Mouse (Mus musculus) midbrain, postnatal 0 days (tissue): ENCODE measurements around the gene Zfp318. TPM values are rescaled to one million over a fixed set of nuclear protein-coding genes. Genes with fewer than 3 reads are reported as not detected.

Source experiments
- ATAC-seq: fragments of 200-750 bp; cut with Nextera tagmentation; 2 replicates; pipeline ENCODE4 v1.8.0; 2017; ENCODE audit warnings: moderate number of reproducible peaks, mild to moderate bottlenecking, moderate TSS enrichment, moderate library complexity; ENCODE audit not compliant: low FRiP score
- DNase-seq: peaks from one replicate; pipeline ENCODE4 v3.0.0-alpha.2; 2015; ENCODE audit warnings: low spot score
- H3K27ac ChIP-seq: fragments of 300-500 bp; sonication (generic); 2 replicates; pipeline ENCODE4 v1.5.1; 2014; ENCODE audit warnings: low read depth, mild to moderate bottlenecking, low read length, mixed read lengths
- H3K27me3 ChIP-seq: fragments of 300-500 bp; sonication (generic); 2 replicates; pipeline ENCODE4 v1.6.1; 2014; ENCODE audit warnings: low read length, control low read depth, mixed read lengths; ENCODE audit not compliant: insufficient read depth
- H3K36me3 ChIP-seq: fragments of 300-500 bp; sonication (generic); 2 replicates; pipeline ENCODE4 v1.6.1; 2014; ENCODE audit warnings: low read length, control low read depth, mixed read lengths; ENCODE audit not compliant: insufficient read depth
- H3K4me1 ChIP-seq: fragments of 300-500 bp; sonication (generic); 2 replicates; pipeline ENCODE4 v1.6.1; 2014; ENCODE audit warnings: mild to moderate bottlenecking, control low read depth, antibody characterized with exemption, low read length, mixed read lengths; ENCODE audit not compliant: insufficient read depth
- H3K4me2 ChIP-seq: fragments of 300-500 bp; sonication (generic); 2 replicates; pipeline ENCODE4 v1.6.1; 2014; ENCODE audit warnings: low read depth, mild to moderate bottlenecking, low read length, mixed read lengths; ENCODE audit not compliant: poor library complexity, severe bottlenecking
- H3K4me3 ChIP-seq: fragments of 300-500 bp; sonication (generic); 2 replicates; pipeline ENCODE4 v1.5.1; 2014; ENCODE audit warnings: low read depth, mild to moderate bottlenecking, low read length, moderate library complexity
- H3K9ac ChIP-seq: fragments of 300-500 bp; sonication (generic); replicated peaks from 2 replicates; pipeline ENCODE4 v1.6.1; 2014; ENCODE audit warnings: mild to moderate bottlenecking, low read length, moderate library complexity, mixed read lengths; ENCODE audit not compliant: poor library complexity, severe bottlenecking
- H3K9me3 ChIP-seq: fragments of 300-500 bp; sonication (generic); 2 replicates; pipeline ENCODE4 v1.6.1; 2016; ENCODE audit warnings: low read length, control low read depth
- CTCF ChIP-seq: IDR thresholded peaks from 2 replicates; pipeline ENCODE4 v1.5.1; 2016; ENCODE audit warnings: antibody characterized with exemption, mild to moderate bottlenecking
- whole genome bisulfite sequencing: fragments of 180-500 bp; shearing (Covaris S2); extraction: QIAGEN DNeasy Blood & Tissue Kit; methylation state at CpG from one replicate; pipeline ENCODE4 v1.1.7; 2014; 5-methylcytosine and 5-hydroxymethylcytosine counted together
- polyA plus RNA-seq: library from polyadenylated mRNA; unstranded; fragments of >200 nt; fragmentation: Nextera tagmentation; extraction: Ambion mirVana; gene quantifications from 2 replicates; pipeline ENCODE4 v1.2.1, GENCODE M21; 2015
- total RNA-seq: library from RNA; depleted of rRNA; stranded (reverse); fragments of >200 nt; gene quantifications from 2 replicates; pipeline ENCODE4 v1.2.3, GENCODE M21; 2014

Gene Zfp318
- total and polyA plus RNA-seq, 2 experiments from 2014 or later, result 25.0 to 33.7 TPM

DNA sequence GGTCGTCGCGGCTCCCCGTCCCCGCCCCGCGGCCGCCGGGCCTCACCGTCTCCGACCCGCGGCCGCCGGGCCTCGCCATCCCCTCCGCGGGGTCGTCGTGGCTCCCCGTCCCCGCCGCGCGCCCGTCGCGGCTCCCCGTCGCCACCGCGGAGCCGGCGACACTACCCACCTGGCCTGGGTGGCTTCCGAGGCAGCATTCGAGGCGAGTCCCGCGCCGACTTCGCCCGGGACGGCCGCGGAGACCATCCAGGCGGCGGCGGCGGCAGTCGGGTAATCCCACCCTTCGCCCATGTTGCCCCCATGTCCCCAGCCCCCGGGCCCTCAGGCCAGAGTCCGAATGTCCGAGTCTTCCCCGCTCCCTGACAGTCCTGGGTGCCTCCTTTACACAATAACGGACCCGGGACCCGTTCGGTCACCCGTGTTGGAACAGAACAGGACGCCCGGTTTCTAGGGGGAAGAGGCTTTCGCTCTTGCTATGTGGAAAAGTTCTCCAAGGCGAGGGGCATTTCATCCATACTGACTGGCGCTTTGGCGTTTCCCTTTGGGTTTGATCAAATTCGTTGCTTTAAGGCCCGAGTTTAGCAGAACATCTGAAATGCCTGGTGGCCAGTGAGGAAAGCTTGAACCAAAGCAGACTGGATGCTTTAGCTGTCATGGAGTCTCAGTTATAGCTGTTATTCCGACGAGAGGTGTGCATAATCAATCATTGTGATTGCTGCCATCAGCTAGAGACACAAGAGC is 700 bp downstream of the Zfp318 start:
- under 1% methylated on average over 58 of the region's 70 CpGs for WGBS
- Histone ChIP-seq H3K36me3 (peaks cover 3% of the 10 kb centered on the region; the same call in 1 of the 2 replicates), H3K4me3 (peak overlapping the region; percentile 94), H3K9ac (peak overlapping the region; percentile 99), H3K4me2 (peak overlapping the region; percentile 83), H3K9me3 (no peaks in the 10 kb centered on the region), H3K27me3 (no peaks in the 10 kb centered on the region), H3K27ac (peak overlapping the region; percentile 91), H3K4me1 (peaks cover 13% of the 10 kb centered on the region; the same call in 1 of the 2 replicates)
- TF ChIP-seq CTCF, result no peak
- DNase-seq (peak; percentile 9), ATAC-seq (peak; percentile 28; the same call in 1 of the 2 replicates)

- Histone ChIP-seq H3K4me1 (peaks cover 13% of the 10 kb centered on the region; the same call in 1 of the 2 replicates), H3K36me3 (peaks cover 9% of the 10 kb centered on the region; the same call in 1 of the 2 replicates), H3K4me2 (no peak overlapping the region), H3K27ac (no peak overlapping the region), H3K9ac (no peak overlapping the region), H3K4me3 (no peak overlapping the region), H3K27me3 (no peaks in the 10 kb centered on the region), H3K9me3 (no peaks in the 10 kb centered on the region)
- WGBS, result 91% methylated on average over 3 of the region's 3 CpGs
- DNase-seq (no peak), ATAC-seq (no peak)
- no peak for TF ChIP-seq CTCF
Measured at GRCm38 (mm10) chr17:46388200-46388599, 4.7 kb downstream of the Zfp318 start.

- peak; percentile 80 for TF ChIP-seq CTCF
- H3K4me1 ChIP-seq, result no peaks in the 10 kb centered on the region
- H3K9ac ChIP-seq, result no peak overlapping the region
- no peak overlapping the region for H3K4me2 ChIP-seq
- no peak for ATAC-seq
- DNase-seq, result peak; percentile 68
- H3K9me3 ChIP-seq, result no peaks in the 10 kb centered on the region
- H3K4me3 ChIP-seq, result no peak overlapping the region
- H3K27me3 ChIP-seq, result no peaks in the 10 kb centered on the region
- 51% methylated on average over 2 of the region's 2 CpGs for WGBS
- H3K27ac ChIP-seq, result no peak overlapping the region
- peaks cover 24% of the 10 kb centered on the region for H3K36me3 ChIP-seq
Measured at GRCm38 (mm10) chr17:46393012-46393411, 9.5 kb downstream of the Zfp318 start.

DNA sequence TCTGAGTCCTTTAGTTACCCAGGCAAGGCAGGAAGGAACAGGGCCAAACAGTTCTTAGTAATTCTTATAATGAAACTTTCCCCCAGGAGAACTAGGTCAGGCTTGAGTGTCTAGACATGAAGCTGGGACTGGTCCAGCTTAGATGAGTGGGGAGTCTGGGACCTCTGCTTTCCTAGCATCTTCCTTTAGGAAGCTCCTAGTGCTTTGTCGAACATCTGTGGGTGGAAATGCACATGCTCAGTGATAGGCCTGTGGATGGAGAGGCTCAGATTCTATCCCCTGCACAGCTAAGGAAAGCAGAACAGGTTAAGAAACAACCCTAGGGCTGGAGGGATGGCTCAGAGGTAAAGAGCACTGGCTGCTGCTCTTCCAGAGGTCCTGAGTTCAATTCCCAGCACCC is 11.1 kb downstream of the Zfp318 start:
- Histone ChIP-seq H3K27me3 (no peaks in the 10 kb centered on the region), H3K27ac (no peak overlapping the region), H3K4me2 (no peak overlapping the region), H3K4me3 (no peak overlapping the region), H3K36me3 (peaks cover 35% of the 10 kb centered on the region), H3K9ac (no peak overlapping the region), H3K4me1 (no peaks in the 10 kb centered on the region), H3K9me3 (no peaks in the 10 kb centered on the region)
- DNase-seq (no peak), ATAC-seq (no peak)
- no peak for TF ChIP-seq CTCF
- WGBS, result 84% methylated on average over 1 of the region's 1 CpGs

- Histone ChIP-seq H3K27me3 (no peaks in the 10 kb centered on the region), H3K36me3 (peaks cover 50% of the 10 kb centered on the region), H3K4me3 (no peak overlapping the region), H3K4me1 (no peaks in the 10 kb centered on the region), H3K9me3 (no peaks in the 10 kb centered on the region), H3K4me2 (no peak overlapping the region), H3K9ac (no peak overlapping the region), H3K27ac (no peak overlapping the region)
- 31% methylated on average over 3 of the region's 3 CpGs for WGBS
- peak; percentile 63 for TF ChIP-seq CTCF
- peak; percentile 46 for DNase-seq
- no peak for ATAC-seq
Measured at GRCm38 (mm10) chr17:46408478-46408877, 24.9 kb downstream of the Zfp318 start.

- 65% methylated on average over 5 of the region's 5 CpGs for WGBS
- Histone ChIP-seq H3K9ac (no peak overlapping the region), H3K4me1 (no peaks in the 10 kb centered on the region), H3K27me3 (no peaks in the 10 kb centered on the region), H3K9me3 (no peaks in the 10 kb centered on the region), H3K36me3 (peaks cover 10% of the 10 kb centered on the region), H3K4me2 (no peak overlapping the region), H3K4me3 (no peak overlapping the region), H3K27ac (no peak overlapping the region)
- no peak for DNase-seq
- ATAC-seq, result no peak
- TF ChIP-seq CTCF, result no peak
Measured at GRCm38 (mm10) chr17:46418628-46419027, 35.1 kb downstream of the Zfp318 start.
